Mouse (Mus musculus) bone marrow, adult 2 months (tissue): ENCODE data around the gene Wdr4. TPM values are rescaled to one million over a fixed set of nuclear protein-coding genes. Genes with fewer than 3 reads are reported as not detected.

Source experiments
- H3K27ac ChIP-seq: fragments of 200-500 bp; 2 replicates; pipeline ENCODE4 v1.5.1; 2012; ENCODE audit warnings: low read depth, mild to moderate bottlenecking, control low read depth, inconsistent platforms, low read length; ENCODE audit not compliant: control insufficient read depth, poor library complexity, insufficient read depth
- H3K4me1 ChIP-seq: fragments of 200-500 bp; 2 replicates; pipeline ENCODE4 v1.6.1; 2011; ENCODE audit warnings: low read length; ENCODE audit not compliant: control insufficient read depth, insufficient read depth
- H3K4me3 ChIP-seq: fragments of 200-500 bp; replicated peaks from 2 replicates; pipeline ENCODE3; 2011; ENCODE audit warnings: mild to moderate bottlenecking, low read depth, low read length, control low read depth; ENCODE audit not compliant: control insufficient read depth
- CTCF ChIP-seq: fragments of 200-500 bp; IDR thresholded peaks from 2 replicates; pipeline ENCODE4 v1.5.1; 2011; ENCODE audit warnings: low read length, control low read depth; ENCODE audit not compliant: control insufficient read depth, insufficient read depth
- POLR2A ChIP-seq: fragments of 200-500 bp; IDR thresholded peaks from 2 replicates; pipeline ENCODE4 v1.6.1; 2011; ENCODE audit warnings: low read depth, mild to moderate bottlenecking, control low read depth, low read length, borderline replicate concordance; ENCODE audit not compliant: control insufficient read depth
- WGBS: fragments of 180-500 bp; shearing (Covaris S2); methylation state at CpG from one replicate; pipeline ENCODE4 v1.1.7; 2018; 5-methylcytosine and 5-hydroxymethylcytosine counted together
- polyA plus RNA-seq: library from polyadenylated mRNA; stranded (reverse); fragments of >200 nt; gene quantifications from 2 replicates; pipeline ENCODE4 v1.2.4, GENCODE M21; 2011; ENCODE audit warnings: low replicate concordance; ENCODE audit not compliant: missing spikeins, insufficient read depth, insufficient read length

The Wdr4 gene
- polyA plus RNA-seq, 1 experiment: 13.6 TPM

DNA sequence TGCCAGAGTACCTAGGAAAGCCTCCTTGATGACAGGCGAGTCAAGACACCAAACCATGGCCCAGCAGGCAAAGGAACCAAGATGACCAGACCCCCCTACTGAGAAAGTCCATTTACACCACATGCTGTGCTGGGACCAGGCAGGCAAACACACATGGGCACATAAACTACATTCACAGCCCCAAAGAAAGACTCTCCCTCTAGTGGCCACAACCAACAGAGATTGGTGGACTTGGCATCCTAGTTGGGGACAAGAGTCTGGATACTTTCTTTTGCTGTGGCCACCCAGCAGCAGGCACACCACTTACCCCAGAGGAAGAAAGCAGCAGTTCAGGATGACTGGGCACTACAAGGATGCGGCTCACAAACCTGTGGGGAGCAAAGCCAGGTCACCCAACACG lies 18.9 kb downstream of the Wdr4 start:
- TF ChIP-seq POLR2A: no peak
- TF ChIP-seq CTCF: no peak
- 83% methylated on average over 3 of the region's 3 CpGs for WGBS
- no peak overlapping the region for H3K27ac ChIP-seq

DNA sequence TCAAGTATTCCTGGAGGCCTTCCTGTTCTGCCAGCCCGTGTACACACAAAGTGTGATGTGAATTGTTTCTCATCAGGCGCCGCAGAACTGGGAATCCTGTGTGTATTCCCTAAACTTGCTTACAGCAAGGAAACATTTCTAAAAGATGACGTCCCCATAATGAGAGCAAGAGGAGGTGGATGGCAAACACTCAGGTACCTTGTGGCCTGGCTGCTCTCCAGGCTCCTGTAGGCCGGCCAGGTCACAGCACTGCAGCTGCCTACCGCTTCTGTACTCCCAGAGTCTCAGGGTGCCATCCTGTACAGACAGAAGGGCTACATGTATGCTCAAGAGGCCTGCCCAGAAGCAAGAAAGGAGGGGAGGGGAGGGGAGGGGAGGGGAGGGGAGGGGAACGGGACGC lies 19.4 kb downstream of the Wdr4 start:
- WGBS: 93% methylated on average over 8 of the region's 8 CpGs
- Histone ChIP-seq H3K4me3 (no peak overlapping the region), H3K4me1 (no peaks in the 10 kb centered on the region), H3K27ac (no peak overlapping the region)
- TF ChIP-seq CTCF (no peak), POLR2A (no peak)

More for the DNA sequence above, 18.9 kb downstream of the Wdr4 start:
- H3K4me3 ChIP-seq: no peak overlapping the region
- H3K4me1 ChIP-seq: no peaks in the 10 kb centered on the region

DNA sequence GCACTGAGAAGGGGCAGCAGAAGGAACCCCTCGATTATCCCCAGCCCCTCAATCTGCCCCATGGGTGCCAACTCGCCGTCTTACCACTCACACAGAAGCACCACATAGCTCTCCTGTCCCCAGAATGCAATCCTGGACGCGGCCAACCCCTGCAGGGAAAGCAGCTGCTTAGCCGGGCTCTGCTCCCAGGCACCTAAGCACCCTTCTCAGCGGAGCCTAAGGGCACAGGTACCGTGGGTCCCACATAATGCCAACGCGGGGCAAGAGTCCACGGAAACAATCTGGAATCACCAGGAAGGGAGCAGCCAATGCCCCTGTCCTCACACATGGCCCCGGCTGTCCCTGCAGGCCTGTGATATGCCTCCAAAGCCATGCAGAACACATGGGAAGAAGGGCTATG lies 20.1 kb downstream of the Wdr4 start:
- Histone ChIP-seq H3K4me3 (no peak overlapping the region), H3K27ac (no peak overlapping the region), H3K4me1 (no peaks in the 10 kb centered on the region)
- TF ChIP-seq CTCF: no peak
- TF ChIP-seq POLR2A: no peak
- 87% methylated on average over 12 of the region's 12 CpGs for WGBS

DNA sequence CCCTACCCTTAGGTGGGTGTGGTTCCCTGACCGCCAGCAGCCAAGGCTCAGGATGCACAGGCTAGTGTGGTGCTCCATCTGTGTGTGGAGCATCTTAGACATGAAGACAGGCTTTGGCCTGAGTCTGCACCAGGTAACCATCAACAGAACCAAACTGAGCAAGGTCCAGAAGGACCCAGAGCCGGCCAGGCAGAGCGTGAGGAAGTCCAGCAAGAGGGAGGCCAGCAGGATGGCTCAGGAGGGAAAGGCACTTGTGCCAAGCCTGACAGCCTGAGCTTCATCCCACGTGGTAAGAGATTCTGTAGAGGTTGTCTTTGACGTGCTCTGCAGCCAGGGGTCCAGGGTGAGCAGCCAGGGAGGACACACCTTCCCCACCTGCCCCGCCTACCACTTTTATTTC lies 22.1 kb downstream of the Wdr4 start:
- Histone ChIP-seq H3K4me1 (no peaks in the 10 kb centered on the region), H3K4me3 (no peak overlapping the region), H3K27ac (no peak overlapping the region)
- 83% methylated on average over 6 of the region's 6 CpGs for WGBS
- TF ChIP-seq CTCF (no peak), POLR2A (no peak)

DNA sequence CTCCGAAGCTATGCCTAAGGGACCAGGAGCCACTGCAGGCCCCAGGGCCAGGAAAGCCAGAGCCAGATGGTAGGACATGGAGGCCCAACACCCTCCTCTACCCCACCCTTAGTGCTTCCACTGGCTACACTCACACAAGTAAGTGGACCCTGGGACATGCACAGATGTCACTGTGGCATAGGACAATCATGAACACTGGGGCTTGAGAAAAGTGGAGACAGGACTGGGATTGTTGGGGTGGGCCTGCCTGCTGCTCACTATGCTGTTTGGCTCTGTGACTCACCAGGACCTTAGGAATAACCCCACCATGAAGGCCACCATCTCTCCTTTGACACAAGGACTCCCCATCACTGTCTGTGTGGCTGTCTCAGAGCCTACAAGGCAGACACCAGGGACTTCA lies 24.8 kb downstream of the Wdr4 start:
- WGBS: 81% methylated on average over 1 of the region's 1 CpGs
- Histone ChIP-seq H3K4me1 (peaks cover 1% of the 10 kb centered on the region; the same call in 1 of the 2 replicates), H3K27ac (no peak overlapping the region), H3K4me3 (no peak overlapping the region)
- no peak for TF ChIP-seq CTCF
- TF ChIP-seq POLR2A: no peak

DNA sequence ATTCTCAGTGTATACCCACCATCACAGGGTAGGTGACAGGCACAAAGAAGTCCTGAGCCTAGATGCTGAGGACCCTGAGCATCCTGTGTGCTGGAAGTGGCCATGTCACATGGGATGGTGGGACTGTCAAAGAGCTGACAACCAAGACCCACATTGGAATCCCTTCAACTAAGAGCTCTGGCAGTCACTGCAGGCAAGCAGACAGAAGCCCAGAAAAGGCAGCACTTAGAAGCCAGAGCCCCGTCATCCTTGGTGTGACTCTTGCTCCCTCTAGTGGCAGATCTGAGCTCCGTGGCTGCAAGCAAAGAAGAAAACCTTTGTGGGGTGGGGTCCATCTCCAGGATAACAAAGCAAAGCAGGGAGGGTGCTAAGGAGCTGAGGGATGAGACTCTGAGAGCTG lies 27.4 kb downstream of the Wdr4 start:
- TF ChIP-seq POLR2A (no peak), CTCF (peak; percentile 95)
- peaks cover 1% of the 10 kb centered on the region; the same call in 1 of the 2 replicates for H3K4me1 ChIP-seq
- no peak overlapping the region for H3K4me3 ChIP-seq
- WGBS: 0% methylated on average over 2 of the region's 2 CpGs
- H3K27ac ChIP-seq: no peak overlapping the region

DNA sequence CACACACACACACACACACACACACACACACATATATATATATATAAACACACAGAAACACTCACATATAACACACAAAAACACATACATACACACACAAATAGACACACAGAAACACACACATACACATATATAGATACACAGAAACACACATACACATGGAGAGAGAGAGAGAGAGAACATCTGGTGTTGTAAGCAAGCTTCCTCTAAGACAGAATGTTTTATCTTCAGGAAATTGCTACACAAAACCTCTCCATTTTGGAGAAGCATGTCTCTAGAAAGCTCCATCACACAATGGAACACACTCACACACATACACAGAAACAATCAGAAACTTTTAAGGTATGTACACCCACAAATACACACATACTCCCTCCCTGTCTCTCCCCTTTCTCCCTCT lies 28.4 kb downstream of the Wdr4 start:
- TF ChIP-seq CTCF (no peak), POLR2A (no peak)
- Histone ChIP-seq H3K4me3 (no peak overlapping the region), H3K4me1 (peaks cover 1% of the 10 kb centered on the region; the same call in 1 of the 2 replicates), H3K27ac (no peak overlapping the region)

DNA sequence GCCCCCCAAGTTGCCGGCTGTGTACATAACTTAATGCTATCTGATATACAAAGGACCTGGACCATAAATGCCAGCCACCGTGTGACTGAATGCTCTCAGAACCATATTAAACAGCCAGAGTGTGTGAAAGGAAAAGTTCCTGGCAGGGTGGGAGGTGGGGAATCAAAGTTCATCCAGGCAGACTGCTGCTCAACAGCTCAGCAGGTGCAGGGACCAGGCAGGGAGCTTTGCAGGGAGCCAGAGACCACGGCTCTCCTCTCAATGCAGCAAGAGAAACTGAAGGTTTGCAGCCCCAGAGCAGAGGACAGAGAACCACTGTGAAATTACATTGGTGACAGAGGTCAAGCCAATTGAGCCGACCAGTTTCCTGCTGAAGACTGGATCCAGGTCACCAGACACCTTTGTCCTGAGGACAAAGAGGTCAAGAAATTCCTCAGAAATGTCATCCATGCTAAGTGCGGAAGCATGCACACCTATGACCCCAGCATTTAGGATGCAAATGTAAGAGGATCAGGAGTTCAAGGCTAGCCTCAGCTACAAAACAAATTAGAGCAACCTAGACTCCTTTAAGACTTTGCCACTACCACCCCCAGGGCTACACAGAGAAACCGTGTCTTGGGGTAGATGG lies 32.2 kb downstream of the Wdr4 start:
- Histone ChIP-seq H3K4me3 (no peak overlapping the region), H3K4me1 (peaks cover 1% of the 10 kb centered on the region; the same call in 1 of the 2 replicates), H3K27ac (no peak overlapping the region)
- TF ChIP-seq CTCF (no peak), POLR2A (no peak)
- WGBS: 60% methylated on average over 6 of the region's 6 CpGs

DNA sequence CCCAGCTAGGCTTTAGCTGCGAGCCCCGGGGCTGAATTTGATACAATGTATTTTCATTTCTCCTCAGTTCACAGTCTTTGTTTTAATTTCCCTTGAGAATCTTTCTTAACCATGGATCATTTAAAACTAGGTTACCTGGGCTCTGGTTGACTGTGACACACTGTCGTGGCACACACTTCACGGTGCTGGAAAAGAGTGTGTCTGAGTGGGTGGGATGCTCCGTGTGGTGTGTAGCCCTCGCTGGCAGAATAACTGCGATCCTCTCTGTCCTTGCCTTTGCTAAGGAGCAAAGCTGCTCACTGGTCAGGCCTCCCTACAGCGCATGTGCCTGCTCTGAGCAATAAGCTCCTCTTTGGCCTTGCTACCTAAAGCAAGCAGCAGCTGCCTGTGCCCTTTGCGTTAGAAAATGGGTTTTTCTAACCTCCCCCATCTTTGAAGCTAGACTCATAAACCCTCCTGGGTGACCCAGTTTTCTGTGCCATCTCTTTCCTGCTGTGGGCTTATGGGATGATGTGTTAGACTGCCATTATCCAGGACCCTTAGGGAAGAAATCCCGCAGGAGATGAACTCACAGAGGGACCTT lies 33.1 kb downstream of the Wdr4 start:
- Histone ChIP-seq H3K4me1 (no peaks in the 10 kb centered on the region), H3K27ac (no peak overlapping the region), H3K4me3 (no peak overlapping the region)
- WGBS: 87% methylated on average over 10 of the region's 10 CpGs
- TF ChIP-seq POLR2A (no peak), CTCF (no peak)
